Mouse (Mus musculus): ENCODE data around the gene Anapc15.

DNA sequence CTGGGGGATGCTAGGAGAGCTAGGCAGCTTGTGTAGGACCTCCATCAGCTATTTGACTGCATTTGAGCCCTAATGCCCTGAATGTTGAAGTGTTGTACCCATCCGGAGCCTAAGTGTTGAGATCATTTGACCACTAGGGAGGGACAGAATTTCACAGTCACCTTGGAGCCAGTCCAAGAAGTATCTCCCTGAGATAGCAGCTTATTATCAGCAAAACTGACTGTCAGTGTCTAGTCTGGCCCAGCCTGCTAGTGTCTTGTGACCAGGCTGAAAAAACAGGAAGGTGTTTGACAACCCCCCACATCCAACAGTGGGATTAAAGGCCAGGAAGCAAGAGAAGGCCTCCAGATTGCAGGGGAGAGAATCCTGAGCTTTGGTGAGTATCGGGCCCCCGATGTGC is 7.8 kb downstream of the Anapc15 start:
- TF ChIP-seq POLR2A (IDR thresholded peaks at IDR 0.05; ENCODE audit: low read depth, low read length) (no peak), CTCF (conservative IDR thresholded peaks at IDR 0.05; ENCODE audit: insufficient read depth, insufficient read length, low read depth, low read length) (no peak)

Measured in kidney, adult 2 months (tissue).